Mouse (Mus musculus) heart, postnatal 0 days (tissue): Measurements from ENCODE around the gene Tmem219. TPM values are rescaled to one million over a fixed set of nuclear protein-coding genes. Genes with fewer than 3 reads are reported as not detected.

Experiments
- ATAC-seq: fragments of 200-750 bp; cut with Nextera tagmentation; 2 replicates; pipeline ENCODE4 v1.8.0; 2017; ENCODE audit warnings: low read depth, moderate number of reproducible peaks, moderate library complexity; ENCODE audit not compliant: insufficient read depth
- DNase-seq: peaks from one replicate; pipeline ENCODE4 v3.0.0-alpha.2; 2016; ENCODE audit warnings: low spot score
- H3K27ac ChIP-seq: fragments of 300-500 bp; sonication (generic); 2 replicates; pipeline ENCODE4 v1.5.1; 2014; ENCODE audit warnings: low read depth, mild to moderate bottlenecking
- H3K27me3 ChIP-seq: fragments of 300-500 bp; sonication (generic); 2 replicates; pipeline ENCODE4 v1.6.1; 2014; ENCODE audit warnings: low read length, mixed read lengths; ENCODE audit not compliant: control insufficient read depth, insufficient read depth
- H3K36me3 ChIP-seq: fragments of 300-500 bp; sonication (generic); replicated peaks from 2 replicates; pipeline ENCODE4 v1.6.1; 2014; ENCODE audit warnings: low read length, mixed read lengths; ENCODE audit not compliant: control insufficient read depth, insufficient read depth
- H3K4me1 ChIP-seq: fragments of 300-500 bp; sonication (generic); 2 replicates; pipeline ENCODE4 v1.6.1; 2014; ENCODE audit warnings: antibody characterized with exemption; ENCODE audit not compliant: control insufficient read depth, insufficient read depth
- H3K4me2 ChIP-seq: fragments of 300-500 bp; sonication (generic); 2 replicates; pipeline ENCODE4 v1.6.1; 2014; ENCODE audit warnings: low read depth, mild to moderate bottlenecking, low read length, moderate library complexity
- H3K4me3 ChIP-seq: fragments of 300-500 bp; sonication (generic); 2 replicates; pipeline ENCODE4 v1.5.1; 2014; ENCODE audit warnings: low read depth, low read length
- H3K9ac ChIP-seq: fragments of 300-500 bp; sonication (generic); replicated peaks from 2 replicates; pipeline ENCODE4 v1.6.1; 2014; ENCODE audit warnings: low read depth, low read length, mixed read lengths
- H3K9me3 ChIP-seq: fragments of 300-500 bp; sonication (generic); replicated peaks from 2 replicates; pipeline ENCODE4 v1.6.1; 2016; ENCODE audit warnings: low read length; ENCODE audit not compliant: control insufficient read depth
- CTCF ChIP-seq: IDR thresholded peaks from 2 replicates; pipeline ENCODE4 v1.5.1; 2016; ENCODE audit warnings: antibody characterized with exemption, control low read depth, low read depth
- EP300 ChIP-seq: IDR thresholded peaks from 2 replicates; pipeline ENCODE4 v1.6.1; 2016; ENCODE audit warnings: antibody characterized with exemption, low read depth
- whole genome bisulfite sequencing: fragments of 180-500 bp; shearing (Covaris S2); extraction: QIAGEN DNeasy Blood & Tissue Kit; methylation state at CpG from one replicate; pipeline ENCODE4 v1.1.7; 2014; 5-methylcytosine and 5-hydroxymethylcytosine counted together
- polyA plus RNA-seq: library from polyadenylated mRNA; unstranded; fragments of >200 nt; fragmentation: Nextera tagmentation; extraction: Ambion mirVana; gene quantifications from 2 replicates; pipeline ENCODE4 v1.2.1, GENCODE M21; 2015
- total RNA-seq: library from RNA; depleted of rRNA; stranded (reverse); fragments of >200 nt; gene quantifications from 2 replicates; pipeline ENCODE4 v1.2.3, GENCODE M21; 2014; ENCODE audit warnings: low replicate concordance

Tmem219 gene
- total and polyA plus RNA-seq, 2 experiments from 2014 or later: 20.5 to 30.0 TPM

- WGBS: 87% methylated on average over 23 of the region's 23 CpGs
- H3K36me3 ChIP-seq: peaks cover 99% of the 10 kb centered on the region
- H3K9ac ChIP-seq: no peak overlapping the region
- H3K27ac ChIP-seq: no peak overlapping the region
- TF ChIP-seq CTCF: no peak
- no peak for TF ChIP-seq EP300
- no peaks in the 10 kb centered on the region for H3K27me3 ChIP-seq
- no peak for DNase-seq
- ATAC-seq: no peak
- no peak overlapping the region for H3K4me2 ChIP-seq
- H3K4me3 ChIP-seq: no peak overlapping the region
- no peaks in the 10 kb centered on the region for H3K4me1 ChIP-seq
- H3K9me3 ChIP-seq: no peaks in the 10 kb centered on the region
Measured at GRCm38 (mm10) chr7:126869780-126870519, 52.8 kb downstream of the Tmem219 start.

GRCm38 (mm10) chr7:126868003-126868402 is 54.7 kb downstream of the Tmem219 start:
- TF ChIP-seq CTCF: no peak
- TF ChIP-seq EP300: no peak
- 81% methylated on average over 12 of the region's 12 CpGs for WGBS
- Histone ChIP-seq H3K4me3 (no peak overlapping the region), H3K27ac (no peak overlapping the region), H3K9ac (no peak overlapping the region), H3K9me3 (no peaks in the 10 kb centered on the region), H3K36me3 (peaks cover 92% of the 10 kb centered on the region), H3K27me3 (no peaks in the 10 kb centered on the region), H3K4me2 (no peak overlapping the region), H3K4me1 (0 out of 2 replicates have a peak, but pooled peaks cover 2% of the 10 kb centered on the region)
- no peak for DNase-seq
- ATAC-seq: no peak

GRCm38 (mm10) chr7:126867534-126867933 is 55.2 kb downstream of the Tmem219 start:
- WGBS: 81% methylated on average over 2 of the region's 2 CpGs
- no peak for ATAC-seq

GRCm38 (mm10) chr7:126863791-126864190 is 58.9 kb downstream of the Tmem219 start:
- no peak for ATAC-seq
- TF ChIP-seq CTCF (no peak), EP300 (no peak)
- Histone ChIP-seq H3K4me3 (no peak overlapping the region), H3K4me1 (peaks cover 16% of the 10 kb centered on the region), H3K27me3 (no peaks in the 10 kb centered on the region), H3K4me2 (peak overlapping the region; percentile 70; the same call in 1 of the 2 replicates), H3K9ac (no peak overlapping the region; the same call in 1 of the 2 replicates), H3K9me3 (no peaks in the 10 kb centered on the region), H3K27ac (no peak overlapping the region), H3K36me3 (peaks cover 60% of the 10 kb centered on the region)
- no peak for DNase-seq
- 73% methylated on average over 6 of the region's 6 CpGs for WGBS

More at GRCm38 (mm10) chr7:126867534-126867933, 55.2 kb downstream of the Tmem219 start:
- Histone ChIP-seq H3K36me3 (peaks cover 87% of the 10 kb centered on the region), H3K4me1 (peaks cover 7% of the 10 kb centered on the region), H3K9ac (no peak overlapping the region), H3K27ac (no peak overlapping the region), H3K4me3 (no peak overlapping the region), H3K9me3 (no peaks in the 10 kb centered on the region), H3K27me3 (no peaks in the 10 kb centered on the region), H3K4me2 (no peak overlapping the region)
- no peak for DNase-seq
- TF ChIP-seq CTCF (no peak), EP300 (no peak)

GRCm38 (mm10) chr7:126862147-126862784 is 60.5 kb downstream of the Tmem219 start, which contains the start of gene Ino80e:
TSS of gene Ino80e (minus strand) at chr7:126862377.
- peak; percentile 84 for ATAC-seq
- Histone ChIP-seq H3K9ac (peak within 1 kb of the TSS; percentile 62), H3K9me3 (no peaks in the 10 kb centered on the region)

More at GRCm38 (mm10) chr7:126862147-126862784, 60.5 kb downstream of the Tmem219 start, which contains the start of gene Ino80e:
- peak within 1 kb of the TSS; percentile 70 for H3K4me2 ChIP-seq
- peak within 1 kb of the TSS; percentile 73 for H3K4me3 ChIP-seq
- H3K4me1 ChIP-seq: peaks cover 16% of the 10 kb centered on the region
- H3K27ac ChIP-seq: peak within 1 kb of the TSS; percentile 62; the same call in 1 of the 2 replicates
- H3K36me3 ChIP-seq: peaks cover 59% of the 10 kb centered on the region
- H3K27me3 ChIP-seq: no peaks in the 10 kb centered on the region
- TF ChIP-seq CTCF (no peak), EP300 (peak; percentile 63; the same call in 1 of the 2 replicates)
- WGBS: under 1% methylated on average over 41 of the region's 41 CpGs
- DNase-seq: peak; percentile 95
